Mouse (Mus musculus): ENCODE measurements around the gene Epn1.

Epn1 gene

GRCm38 (mm10) chr7:5080010-5080751 is at the start of gene Epn1:
TSS of gene Epn1 (plus strand) at chr7:5080235.
- no peak for DNase-seq (ENCODE audit: extremely low read depth, low read depth, low spot score)

- DNase-seq (ENCODE audit: extremely low read depth, low read depth, low spot score), result no peak
Measured at GRCm38 (mm10) chr7:5030554-5031275, 49.3 kb upstream of the Epn1 start.

GRCm38 (mm10) chr7:5031496-5031895 is 48.5 kb upstream of the Epn1 start:
- DNase-seq (ENCODE audit: extremely low read depth, low read depth, low spot score), result no peak

- no peak for DNase-seq (ENCODE audit: extremely low read depth, low read depth, low spot score)
Measured at GRCm38 (mm10) chr7:5033818-5034217, 46.2 kb upstream of the Epn1 start, which contains the start of gene 4632433K11Rik. TSS of gene 4632433K11Rik (plus strand) at chr7:5034118.

- DNase-seq (ENCODE audit: extremely low read depth, low read depth, low spot score), result no peak
Measured at GRCm38 (mm10) chr7:5035628-5036027, 44.4 kb upstream of the Epn1 start.

GRCm38 (mm10) chr7:5036136-5036535 is 43.9 kb upstream of the Epn1 start:
- DNase-seq (ENCODE audit: extremely low read depth, low read depth, low spot score), result no peak

- DNase-seq (ENCODE audit: extremely low read depth, low read depth, low spot score), result no peak
Measured at GRCm38 (mm10) chr7:5037026-5037425, 43.0 kb upstream of the Epn1 start.

GRCm38 (mm10) chr7:5037467-5037866 is 42.6 kb upstream of the Epn1 start:
- no peak for DNase-seq (ENCODE audit: extremely low read depth, low read depth, low spot score)

- DNase-seq (ENCODE audit: extremely low read depth, low read depth, low spot score), result peak; percentile 42
Measured at GRCm38 (mm10) chr7:5038109-5038732, 41.8 kb upstream of the Epn1 start, which contains the start of gene Zfp784. TSS of gene Zfp784 (minus strand) at chr7:5038446.

- DNase-seq (ENCODE audit: extremely low read depth, low read depth, low spot score), result no peak
Measured at GRCm38 (mm10) chr7:5038940-5039339, 41.1 kb upstream of the Epn1 start.

- no peak for DNase-seq (ENCODE audit: extremely low read depth, low read depth, low spot score)
Measured at GRCm38 (mm10) chr7:5044981-5045380, 35.1 kb upstream of the Epn1 start.

GRCm38 (mm10) chr7:5046112-5046511 is 33.9 kb upstream of the Epn1 start:
- DNase-seq (ENCODE audit: extremely low read depth, low read depth, low spot score), result no peak

- no peak for DNase-seq (ENCODE audit: extremely low read depth, low read depth, low spot score)
Measured at GRCm38 (mm10) chr7:5047313-5047712, 32.7 kb upstream of the Epn1 start.

GRCm38 (mm10) chr7:5051193-5052192 is 28.5 kb upstream of the Epn1 start, which contains the start of gene Zfp580:
TSS of gene Zfp580 (plus strand) at chr7:5051538.
- DNase-seq (ENCODE audit: extremely low read depth, low read depth, low spot score), result no peak

- DNase-seq (ENCODE audit: extremely low read depth, low read depth, low spot score), result no peak
Measured at GRCm38 (mm10) chr7:5052438-5052837, 27.6 kb upstream of the Epn1 start.

GRCm38 (mm10) chr7:5052931-5053343 is 27.1 kb upstream of the Epn1 start:
- no peak for DNase-seq (ENCODE audit: extremely low read depth, low read depth, low spot score)

GRCm38 (mm10) chr7:5053456-5054179 is 26.4 kb upstream of the Epn1 start:
- DNase-seq (ENCODE audit: extremely low read depth, low read depth, low spot score), result no peak

- no peak for DNase-seq (ENCODE audit: extremely low read depth, low read depth, low spot score)
Measured at GRCm38 (mm10) chr7:5056651-5057263, 23.3 kb upstream of the Epn1 start.

GRCm38 (mm10) chr7:5057381-5057780 is 22.7 kb upstream of the Epn1 start:
- no peak for DNase-seq (ENCODE audit: extremely low read depth, low read depth, low spot score)
